Mouse (Mus musculus) layer of hippocampus, postnatal 10 days (tissue): ENCODE measurements around the gene Gm20388. TPM values are rescaled to one million over a fixed set of nuclear protein-coding genes. Genes with fewer than 3 reads are reported as not detected.
A peak's percentile ranks its signal among the peaks of the same experiment; 100 is the strongest.

ENCODE experiments used
- DNase-seq, 2 experiments: peaks; one replicate each; pipeline ENCODE4 v3.0.0; 2021; ENCODE audit warnings: low spot score in 2 of 2
- total RNA-seq, 2 experiments: library from RNA; stranded (reverse); gene quantifications; 2 replicates each; pipeline ENCODE4 v1.2.3; 2021

Gene Gm20388
- total RNA-seq, 2 experiments from 2014 or later: not detected

GRCm38 (mm10) chr8:121973906-121974305, 2063.3 kb downstream of the Gm20388 start:
- no peak for DNase-seq

- DNase-seq: peak; percentile 40 to 63
Measured at GRCm38 (mm10) chr8:121977819-121978590, 2067.4 kb downstream of the Gm20388 start.

- DNase-seq: no peak
Measured at GRCm38 (mm10) chr8:121978670-121979069, 2068.0 kb downstream of the Gm20388 start.

GRCm38 (mm10) chr8:121980792-121981519, 2070.3 kb downstream of the Gm20388 start:
- no peak for DNase-seq

- peak; percentile 36 to 63 for DNase-seq
Measured at GRCm38 (mm10) chr8:121981520-121981895, 2070.9 kb downstream of the Gm20388 start.

- DNase-seq: no peak
Measured at GRCm38 (mm10) chr8:121985673-121986072, 2075.0 kb downstream of the Gm20388 start.

GRCm38 (mm10) chr8:121987892-121988291, 2077.3 kb downstream of the Gm20388 start:
- no peak for DNase-seq

GRCm38 (mm10) chr8:121990506-121991255, 2080.0 kb downstream of the Gm20388 start:
- DNase-seq: no peak

GRCm38 (mm10) chr8:121991611-121992010, 2081.0 kb downstream of the Gm20388 start:
- no peak for DNase-seq

- DNase-seq: no peak
Measured at GRCm38 (mm10) chr8:121992911-121993310, 2082.3 kb downstream of the Gm20388 start.

GRCm38 (mm10) chr8:121995112-121995511, 2084.5 kb downstream of the Gm20388 start:
- no peak for DNase-seq

GRCm38 (mm10) chr8:121995895-121996294, 2085.3 kb downstream of the Gm20388 start:
- no peak for DNase-seq

- no peak for DNase-seq
Measured at GRCm38 (mm10) chr8:121998631-121999030, 2088.0 kb downstream of the Gm20388 start.

- no peak for DNase-seq
Measured at GRCm38 (mm10) chr8:121999211-121999610, 2088.6 kb downstream of the Gm20388 start.

GRCm38 (mm10) chr8:122001339-122002115, 2090.9 kb downstream of the Gm20388 start:
- DNase-seq: no peak

GRCm38 (mm10) chr8:122003646-122004045, 2093.0 kb downstream of the Gm20388 start:
- DNase-seq: no peak

- DNase-seq: no peak
Measured at GRCm38 (mm10) chr8:122004131-122004530, 2093.5 kb downstream of the Gm20388 start.

- no peak for DNase-seq
Measured at GRCm38 (mm10) chr8:122005422-122006204, 2095.0 kb downstream of the Gm20388 start.

- peak in 1 of 2 experiments; percentile 50 for DNase-seq
Measured at GRCm38 (mm10) chr8:122006688-122007484, 2096.2 kb downstream of the Gm20388 start.
